Mouse (Mus musculus) midbrain, embryonic 10.5 days (tissue): Measurements from ENCODE around the gene Pigm. TPM values are rescaled to one million over a fixed set of nuclear protein-coding genes. Genes with fewer than 3 reads are reported as not detected.

Experiments
- DNase-seq: peaks from one replicate; pipeline ENCODE4 v3.0.0-alpha.2; 2017; ENCODE audit warnings: low spot score
- H3K27ac ChIP-seq: fragments of 300-500 bp; sonication (generic); replicated peaks from 2 replicates; pipeline ENCODE4 v1.5.1; 2016; ENCODE audit warnings: mild to moderate bottlenecking
- H3K27me3 ChIP-seq: fragments of 300-500 bp; sonication (generic); 2 replicates; pipeline ENCODE4 v1.6.1; 2016; ENCODE audit warnings: low read depth, mild to moderate bottlenecking; ENCODE audit not compliant: poor library complexity, severe bottlenecking
- H3K36me3 ChIP-seq: fragments of 300-500 bp; sonication (generic); 2 replicates; pipeline ENCODE4 v1.6.1; 2016; ENCODE audit warnings: mild to moderate bottlenecking, moderate library complexity
- H3K4me1 ChIP-seq: fragments of 300-500 bp; sonication (generic); 2 replicates; pipeline ENCODE4 v1.6.1; 2016
- H3K4me3 ChIP-seq: fragments of 300-500 bp; sonication (generic); 2 replicates; pipeline ENCODE4 v1.5.1; 2016; ENCODE audit warnings: mild to moderate bottlenecking, moderate library complexity
- H3K9me3 ChIP-seq: fragments of 300-500 bp; sonication (generic); replicated peaks from 2 replicates; pipeline ENCODE4 v1.6.1; 2016; ENCODE audit warnings: mild to moderate bottlenecking
- WGBS: fragments of 180-500 bp; shearing (Covaris S2); methylation state at CpG from one replicate; pipeline ENCODE4 v1.1.7; 2016; 5-methylcytosine and 5-hydroxymethylcytosine counted together
- polyA plus RNA-seq: library from polyadenylated mRNA; unstranded; fragments of >200 nt; fragmentation: Nextera tagmentation; extraction: Ambion mirVana; gene quantifications from 2 replicates; pipeline ENCODE4 v1.2.1, GENCODE M21; 2016

Gene Pigm
- polyA plus RNA-seq, result 9.3 and 9.9 TPM in 2 replicates

DNA sequence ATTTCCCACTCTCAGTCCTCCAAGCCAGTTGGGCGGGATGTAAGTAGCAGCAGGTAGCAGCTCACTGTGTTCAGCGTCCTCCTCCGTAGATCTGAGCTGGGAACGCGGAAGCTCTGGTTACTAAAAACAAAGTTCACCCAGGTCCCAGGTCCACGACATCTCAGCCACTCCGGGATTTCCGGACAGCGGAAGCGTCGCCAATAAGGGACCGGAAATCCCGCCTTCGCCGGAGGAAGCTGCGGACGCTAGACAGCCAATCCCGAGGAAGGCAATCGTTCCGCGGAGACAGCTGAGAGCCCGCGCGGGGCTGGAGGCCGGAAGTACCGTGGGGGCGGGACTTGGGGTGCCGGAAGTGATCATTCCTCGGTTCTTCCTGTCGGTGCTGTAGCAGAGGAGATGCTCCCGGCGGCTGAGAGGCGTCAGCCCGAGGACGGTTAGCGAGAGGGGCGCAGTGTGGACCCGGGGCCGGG, at the start of gene Pigm:
Gene Pigm, plus strand, starts transcription at position 349 of the 470 bp plus-strand sequence.
- Histone ChIP-seq H3K36me3 (peaks cover 33% of the 10 kb centered on the region), H3K27ac (peak within 1 kb of the TSS; percentile 85), H3K9me3 (no peaks in the 10 kb centered on the region), H3K4me1 (peaks cover 26% of the 10 kb centered on the region), H3K4me3 (peak within 1 kb of the TSS; percentile 88), H3K27me3 (0 out of 2 replicates have a peak, but pooled peaks cover 7% of the 10 kb centered on the region)
- 1% methylated on average over 39 of the region's 39 CpGs for WGBS
- DNase-seq, result peak; percentile 99

- Histone ChIP-seq H3K27me3 (peaks cover 97% of the 10 kb centered on the region), H3K4me3 (peak overlapping the region; percentile 59), H3K27ac (no peak overlapping the region; the same call in 1 of the 2 replicates), H3K9me3 (no peaks in the 10 kb centered on the region), H3K4me1 (peaks cover 54% of the 10 kb centered on the region), H3K36me3 (no peaks in the 10 kb centered on the region)
- no peak for DNase-seq
- WGBS, result 60% methylated on average over 11 of the region's 11 CpGs
Measured at GRCm38 (mm10) chr1:172326684-172327083, 49.7 kb upstream of the Pigm start.

GRCm38 (mm10) chr1:172327206-172328001, 48.9 kb upstream of the Pigm start:
- Histone ChIP-seq H3K27ac (no peak overlapping the region), H3K9me3 (no peaks in the 10 kb centered on the region), H3K27me3 (peaks cover 97% of the 10 kb centered on the region), H3K4me3 (no peak overlapping the region), H3K36me3 (no peaks in the 10 kb centered on the region), H3K4me1 (peaks cover 51% of the 10 kb centered on the region)
- 91% methylated on average over 16 of the region's 16 CpGs for WGBS
- no peak for DNase-seq

DNA sequence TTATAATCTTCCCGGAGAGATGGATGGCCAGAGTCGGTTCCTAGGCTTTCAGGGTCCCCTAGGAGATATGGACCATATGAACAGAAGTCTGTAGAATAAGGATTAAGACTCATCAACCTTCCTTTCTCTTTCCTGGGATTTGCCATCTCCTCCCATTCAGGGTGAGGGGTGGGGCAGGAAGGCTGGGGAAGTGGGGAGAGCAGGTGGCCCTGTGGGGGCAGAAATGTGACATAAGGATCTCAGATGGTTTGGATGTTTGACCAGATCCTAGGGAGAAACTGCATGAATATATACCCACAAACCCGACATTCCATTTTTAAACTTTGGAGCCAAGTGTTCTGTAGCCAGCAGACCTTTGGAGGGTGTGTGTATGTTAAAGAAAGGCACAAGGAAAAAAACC, 48.3 kb upstream of the Pigm start:
- Histone ChIP-seq H3K36me3 (no peaks in the 10 kb centered on the region), H3K4me1 (peaks cover 44% of the 10 kb centered on the region), H3K9me3 (no peaks in the 10 kb centered on the region), H3K4me3 (no peak overlapping the region), H3K27ac (no peak overlapping the region), H3K27me3 (peaks cover 99% of the 10 kb centered on the region)
- 85% methylated on average over 3 of the region's 3 CpGs for WGBS
- DNase-seq, result no peak

DNA sequence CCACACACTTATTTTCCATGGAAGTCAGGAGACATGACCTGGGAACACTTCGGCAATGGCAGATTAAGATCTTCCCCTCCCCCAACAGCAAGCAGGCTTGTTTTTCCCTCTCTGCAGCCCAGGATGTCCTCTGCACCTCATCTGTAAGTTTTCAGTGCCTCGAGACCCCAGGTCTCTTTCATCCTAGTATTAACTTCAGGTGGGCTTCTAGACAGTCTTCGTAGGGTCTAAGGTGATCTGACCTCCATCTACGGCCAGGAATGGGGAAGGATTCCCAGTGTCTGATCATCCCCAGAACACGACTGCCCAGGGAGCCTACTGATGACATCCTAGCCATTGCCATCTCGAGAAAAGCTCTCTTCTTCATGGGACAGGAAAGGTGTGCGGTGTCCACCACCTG, 47.9 kb upstream of the Pigm start:
- no peaks in the 10 kb centered on the region for H3K9me3 ChIP-seq
- H3K36me3 ChIP-seq, result no peaks in the 10 kb centered on the region
- H3K4me3 ChIP-seq, result no peak overlapping the region
- peaks cover 97% of the 10 kb centered on the region for H3K27me3 ChIP-seq
- peaks cover 40% of the 10 kb centered on the region for H3K4me1 ChIP-seq
- 83% methylated on average over 7 of the region's 7 CpGs for WGBS
- no peak overlapping the region; the same call in 1 of the 2 replicates for H3K27ac ChIP-seq
- DNase-seq, result no peak

- Histone ChIP-seq H3K36me3 (no peaks in the 10 kb centered on the region), H3K27ac (peak within 1 kb of the TSS; percentile 64; the same call in 1 of the 2 replicates), H3K4me1 (peaks cover 37% of the 10 kb centered on the region), H3K27me3 (peaks cover 99% of the 10 kb centered on the region), H3K4me3 (peak within 1 kb of the TSS; percentile 36), H3K9me3 (no peaks in the 10 kb centered on the region)
- DNase-seq, result peak; percentile 51
- 26% methylated on average over 9 of the region's 9 CpGs for WGBS
Measured at GRCm38 (mm10) chr1:172329131-172329530, 47.2 kb upstream of the Pigm start, which contains the start of gene Kcnj9. Gene Kcnj9 (minus strand): TSS chr1:172329318.

DNA sequence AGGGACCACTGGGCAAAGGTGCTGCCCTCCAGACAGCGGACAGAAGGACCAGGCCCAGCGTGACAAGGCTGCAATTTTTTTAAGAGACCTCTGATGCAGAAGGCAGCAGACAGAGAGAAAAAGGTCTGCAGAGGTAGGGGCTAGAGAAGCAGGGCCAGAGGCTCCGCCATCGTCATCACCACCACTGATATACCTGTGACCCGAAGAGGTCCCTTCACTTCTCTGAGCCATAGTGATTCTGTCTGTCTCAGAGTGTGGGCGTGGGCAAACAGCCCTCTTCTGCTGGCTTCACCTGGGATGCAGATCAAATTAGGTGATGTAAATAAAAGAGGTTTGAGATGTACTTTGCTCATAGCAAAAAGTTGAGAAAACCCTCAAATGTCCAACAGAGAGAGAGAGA, 46.7 kb upstream of the Pigm start:
- Histone ChIP-seq H3K9me3 (no peaks in the 10 kb centered on the region), H3K36me3 (no peaks in the 10 kb centered on the region), H3K4me1 (peaks cover 32% of the 10 kb centered on the region), H3K27ac (peak overlapping the region; percentile 64; the same call in 1 of the 2 replicates), H3K4me3 (no peak overlapping the region), H3K27me3 (peaks cover 99% of the 10 kb centered on the region)
- DNase-seq, result no peak
- WGBS, result 74% methylated on average over 6 of the region's 6 CpGs

- Histone ChIP-seq H3K4me3 (no peak overlapping the region), H3K4me1 (peaks cover 21% of the 10 kb centered on the region), H3K9me3 (no peaks in the 10 kb centered on the region), H3K36me3 (no peaks in the 10 kb centered on the region), H3K27ac (no peak overlapping the region), H3K27me3 (peaks cover 97% of the 10 kb centered on the region)
- no peak for DNase-seq
- WGBS, result 80% methylated on average over 8 of the region's 8 CpGs
Measured at GRCm38 (mm10) chr1:172331422-172331947, 44.9 kb upstream of the Pigm start.

DNA sequence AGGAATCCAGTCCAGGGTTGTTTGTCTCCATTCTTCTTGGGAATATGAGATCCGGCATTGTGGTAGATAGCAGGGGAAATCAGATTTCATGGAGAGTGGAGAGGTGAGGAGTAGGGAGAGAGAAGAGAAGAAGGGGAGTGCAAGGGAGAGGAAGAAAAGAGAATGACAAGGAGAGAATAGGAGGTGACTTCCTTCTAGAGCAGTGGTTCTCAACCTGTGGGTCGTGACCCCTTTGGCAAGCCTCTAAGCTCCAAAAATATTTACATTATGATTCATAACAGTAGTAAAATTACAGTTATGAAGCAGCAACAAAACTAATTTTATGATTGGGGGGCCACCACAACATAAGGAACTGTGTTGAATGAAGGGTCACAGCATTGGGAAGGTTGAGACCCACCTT, 43.4 kb upstream of the Pigm start:
- WGBS, result 87% methylated on average over 2 of the region's 2 CpGs
- Histone ChIP-seq H3K9me3 (no peaks in the 10 kb centered on the region), H3K4me3 (no peak overlapping the region), H3K27ac (no peak overlapping the region), H3K27me3 (peaks cover 87% of the 10 kb centered on the region), H3K36me3 (no peaks in the 10 kb centered on the region), H3K4me1 (peaks cover 25% of the 10 kb centered on the region)
- no peak for DNase-seq

DNA sequence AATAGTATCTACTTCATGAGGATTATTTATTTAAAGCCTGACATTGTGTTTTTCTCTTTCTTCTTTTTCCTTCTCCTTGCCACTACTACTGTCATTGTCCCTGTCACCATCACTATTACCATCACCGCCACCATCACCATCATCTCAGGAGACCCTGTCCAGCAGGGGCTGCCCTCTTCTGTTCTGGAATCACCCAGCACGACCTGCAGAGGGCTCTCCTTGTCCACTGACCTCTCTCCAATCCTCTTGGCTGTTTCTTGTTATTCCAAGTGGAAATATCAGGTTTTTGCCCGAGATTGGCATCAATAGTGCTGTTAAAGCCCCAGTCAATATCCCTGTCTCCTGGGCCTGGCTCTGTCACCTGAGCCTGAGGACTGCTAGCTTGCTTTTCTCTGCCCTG, 42.8 kb upstream of the Pigm start:
- peaks cover 86% of the 10 kb centered on the region for H3K27me3 ChIP-seq
- no peak for DNase-seq
- no peak overlapping the region for H3K4me3 ChIP-seq
- H3K36me3 ChIP-seq, result no peaks in the 10 kb centered on the region
- H3K9me3 ChIP-seq, result no peaks in the 10 kb centered on the region
- H3K4me1 ChIP-seq, result peaks cover 24% of the 10 kb centered on the region
- 21% methylated on average over 3 of the region's 3 CpGs for WGBS
- H3K27ac ChIP-seq, result peak overlapping the region; percentile 43; the same call in 1 of the 2 replicates

GRCm38 (mm10) chr1:172335804-172336203, 40.5 kb upstream of the Pigm start:
- Histone ChIP-seq H3K4me3 (no peak overlapping the region), H3K27ac (no peak overlapping the region), H3K4me1 (peaks cover 16% of the 10 kb centered on the region), H3K9me3 (no peaks in the 10 kb centered on the region), H3K27me3 (peaks cover 86% of the 10 kb centered on the region), H3K36me3 (no peaks in the 10 kb centered on the region)
- WGBS, result 81% methylated on average over 15 of the region's 15 CpGs
- no peak for DNase-seq

GRCm38 (mm10) chr1:172337411-172338185, 38.7 kb upstream of the Pigm start:
- Histone ChIP-seq H3K4me1 (peaks cover 30% of the 10 kb centered on the region), H3K4me3 (no peak overlapping the region), H3K27ac (no peak overlapping the region), H3K27me3 (peaks cover 86% of the 10 kb centered on the region), H3K9me3 (no peaks in the 10 kb centered on the region), H3K36me3 (no peaks in the 10 kb centered on the region)
- 31% methylated on average over 2 of the region's 2 CpGs for WGBS
- DNase-seq, result no peak
